Comparison of ENCODE assay signal across 16 mouse cellular contexts in the genomic region with DNA sequence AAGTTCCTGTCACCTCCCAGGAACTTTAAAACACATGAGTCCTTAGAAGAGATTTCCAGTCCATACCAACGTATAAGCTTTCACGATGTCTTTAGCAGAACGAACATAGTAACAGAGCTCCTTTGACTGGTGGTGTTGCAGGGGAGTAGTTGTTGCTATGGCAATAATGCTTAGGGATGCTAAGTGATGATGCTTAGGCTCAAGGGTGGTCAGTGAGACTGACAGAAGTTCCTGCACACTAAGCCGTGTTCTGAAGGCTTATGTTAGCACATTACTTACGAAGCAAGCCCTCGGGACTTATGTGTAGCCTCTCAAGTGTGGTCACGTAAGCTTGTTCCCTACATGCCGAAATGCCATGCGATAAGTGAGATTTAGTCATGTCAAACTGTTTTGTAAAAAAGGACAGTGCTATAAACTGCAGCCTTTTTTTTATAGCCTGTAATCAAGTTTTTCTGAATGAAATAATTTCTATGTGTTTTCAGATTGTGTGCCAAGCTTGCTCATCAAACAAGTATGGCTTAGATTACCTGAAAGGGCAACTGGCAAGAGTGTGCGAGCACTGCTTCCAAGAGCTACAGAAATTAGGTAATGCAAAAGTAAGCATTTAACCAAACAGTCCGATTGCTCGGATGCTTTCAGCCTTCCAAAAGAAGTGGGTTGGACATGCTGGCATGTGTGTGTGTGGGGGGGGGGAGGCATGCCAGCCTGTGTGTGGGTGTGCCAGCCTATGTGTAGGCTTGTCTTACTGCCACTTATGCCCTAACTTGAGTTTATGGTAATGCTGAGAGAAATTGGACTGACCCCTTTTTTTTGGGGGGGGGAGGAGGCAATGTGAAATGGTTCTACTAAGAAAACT.
"Had no signal": no experiment of that assay in that cellular context is flagged by ENCODE, and none has a peak within 500 bp of the region (broad histone marks: within the 10 kb centered on the region; RNA-seq: fewer than 3 reads in every experiment).

No protein-coding gene starts in this region.

- H3K4me2 ChIP-seq: limb, embryonic 13.5 days; liver, embryonic 12.5 days; lung, embryonic 14.5 days; midbrain, embryonic 11.5 days; midbrain, embryonic 15.5 days; neural tube, embryonic 12.5 days had no signal

- H3K9ac ChIP-seq: limb, embryonic 13.5 days; liver, embryonic 12.5 days; lung, embryonic 14.5 days; midbrain, embryonic 15.5 days; neural tube, embryonic 12.5 days had no signal

- H3K4me3 ChIP-seq: limb, embryonic 13.5 days; liver, embryonic 12.5 days; megakaryocyte, embryonic 14.5 days; midbrain, embryonic 15.5 days; neural tube, embryonic 12.5 days had no signal

- H3K4me1 ChIP-seq: liver, embryonic 12.5 days; megakaryocyte, embryonic 14.5 days; midbrain, embryonic 15.5 days; neural tube, embryonic 12.5 days had no signal

- ATAC-seq: hindbrain, embryonic 16.5 days; inflammation-experienced regulatory T-cells, adult 6 months; intestine, postnatal 0 days; liver, embryonic 12.5 days; midbrain, embryonic 15.5 days had no signal

- H3K27me3 ChIP-seq: limb, embryonic 13.5 days; liver, embryonic 12.5 days; midbrain, embryonic 15.5 days; neural tube, embryonic 12.5 days had no signal

- H3K27ac ChIP-seq: kidney, postnatal 0 days; limb, embryonic 13.5 days; liver, embryonic 12.5 days; macrophage; midbrain, embryonic 15.5 days; neural tube, embryonic 12.5 days had no signal

- DNase-seq: kidney, adult 8-10 months; kidney, postnatal 36 days; left cerebral cortex, postnatal 4 days; lung, embryonic 14.5 days; lung, postnatal 10 days had no signal

- H3K36me3 ChIP-seq: midbrain, embryonic 15.5 days had no signal

- H3K9me3 ChIP-seq: limb, embryonic 13.5 days; liver, embryonic 12.5 days; megakaryocyte, embryonic 14.5 days; midbrain, embryonic 15.5 days; neural tube, embryonic 12.5 days had no signal
